Mouse (Mus musculus) intestine, embryonic 14.5 days (tissue): ENCODE measurements at regions not wholly inside any gene's neighbourhood (a gene's known extent, or its start where the extent isn't known, plus 50 kb on each side); places are given as distances from the start of the nearest gene placed in this dataset.

Experiments
- ATAC-seq: fragments of 200-750 bp; cut with Nextera tagmentation; replicated peaks from 2 replicates; pipeline ENCODE4 v1.8.0; 2017; ENCODE audit warnings: low read depth, moderate number of reproducible peaks, moderate TSS enrichment, moderate library complexity; ENCODE audit not compliant: low FRiP score, low TSS enrichment
- DNase-seq: peaks from one replicate; pipeline ENCODE4 v3.0.0-alpha.2; 2018; ENCODE audit warnings: low spot score
- H3K27ac ChIP-seq: fragments of 300-500 bp; sonication (generic); 2 replicates; pipeline ENCODE4 v1.5.1; 2014; ENCODE audit warnings: low read depth, mild to moderate bottlenecking, control low read depth
- H3K27me3 ChIP-seq: fragments of 300-500 bp; sonication (generic); replicated peaks from 2 replicates; pipeline ENCODE4 v1.6.1; 2014; ENCODE audit warnings: low read length, control low read depth; ENCODE audit not compliant: control insufficient read depth, insufficient read depth
- H3K36me3 ChIP-seq: fragments of 300-500 bp; sonication (generic); 2 replicates; pipeline ENCODE4 v1.6.1; 2014; ENCODE audit warnings: low read length, control low read depth; ENCODE audit not compliant: control insufficient read depth, insufficient read depth
- H3K4me1 ChIP-seq: fragments of 300-500 bp; sonication (generic); replicated peaks from 2 replicates; pipeline ENCODE4 v1.6.1; 2014; ENCODE audit warnings: low read length, control low read depth, mixed read lengths; ENCODE audit not compliant: control insufficient read depth, insufficient read depth
- H3K4me2 ChIP-seq: fragments of 300-500 bp; sonication (generic); 2 replicates; pipeline ENCODE4 v1.6.1; 2014; ENCODE audit warnings: low read length
- H3K4me3 ChIP-seq: fragments of 300-500 bp; sonication (generic); 2 replicates; pipeline ENCODE4 v1.5.1; 2014; ENCODE audit warnings: low read depth, low read length, control low read depth, mixed read lengths
- H3K9ac ChIP-seq: fragments of 300-500 bp; sonication (generic); 2 replicates; pipeline ENCODE4 v1.6.1; 2014; ENCODE audit warnings: mild to moderate bottlenecking, low read length
- H3K9me3 ChIP-seq: fragments of 300-500 bp; sonication (generic); 2 replicates; pipeline ENCODE4 v1.6.1; 2016; ENCODE audit warnings: low read length, control low read depth; ENCODE audit not compliant: control insufficient read depth
- WGBS: fragments of 180-500 bp; shearing (Covaris S2); extraction: QIAGEN DNeasy Blood & Tissue Kit; methylation state at CpG from one replicate; pipeline ENCODE4 v1.1.7; 2014; 5-methylcytosine and 5-hydroxymethylcytosine counted together

DNA sequence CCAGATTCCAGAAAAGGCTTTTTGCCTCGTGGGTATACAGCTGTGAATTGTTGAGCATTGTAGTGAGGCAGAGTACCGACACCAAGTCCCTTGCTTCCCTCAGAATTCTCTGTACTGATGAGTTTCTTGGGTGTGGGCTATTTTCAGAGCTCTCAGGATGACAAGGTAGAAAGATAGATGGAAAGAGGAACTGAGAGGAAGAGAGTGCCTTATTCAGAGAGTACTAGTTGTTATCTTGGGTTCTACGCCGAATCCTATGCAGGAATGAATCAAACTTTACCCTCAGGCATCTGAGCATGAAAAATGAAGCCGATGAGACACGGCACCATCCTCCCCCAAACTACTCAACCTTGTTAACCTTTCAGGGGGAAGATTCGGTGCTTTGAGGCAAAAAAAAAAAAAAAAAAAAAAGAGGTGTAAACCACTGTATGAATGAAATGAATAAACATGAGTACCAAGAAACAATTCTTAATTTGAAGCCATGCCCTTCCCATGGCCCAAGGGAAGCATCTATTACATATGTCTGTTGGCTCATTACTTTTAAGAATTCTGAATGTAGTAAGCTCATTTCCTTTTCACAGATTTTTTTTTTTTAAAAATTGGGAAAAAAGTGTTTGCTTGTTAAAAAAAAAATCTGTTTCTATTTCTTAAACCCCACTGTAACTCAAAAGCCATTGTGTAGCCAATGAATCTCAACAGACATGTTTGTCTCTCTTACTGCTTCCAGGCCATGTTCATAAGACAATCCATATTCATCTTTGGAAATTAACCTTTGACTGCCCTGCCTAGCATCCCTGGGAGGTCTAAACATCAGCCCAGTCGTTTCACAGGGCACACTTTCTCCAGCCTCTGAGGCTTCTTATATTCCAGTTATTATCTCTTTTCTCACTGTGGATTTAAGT lies 1435.8 kb upstream of the A1bg start:
- 70% methylated on average over 8 of the region's 8 CpGs for WGBS
- Histone ChIP-seq H3K27me3 (no peaks in the 10 kb centered on the region), H3K4me2 (no peak overlapping the region), H3K36me3 (no peaks in the 10 kb centered on the region), H3K9me3 (no peaks in the 10 kb centered on the region), H3K4me3 (no peak overlapping the region), H3K27ac (no peak overlapping the region), H3K4me1 (no peaks in the 10 kb centered on the region), H3K9ac (no peak overlapping the region)
- no peak for ATAC-seq
- DNase-seq: no peak

DNA sequence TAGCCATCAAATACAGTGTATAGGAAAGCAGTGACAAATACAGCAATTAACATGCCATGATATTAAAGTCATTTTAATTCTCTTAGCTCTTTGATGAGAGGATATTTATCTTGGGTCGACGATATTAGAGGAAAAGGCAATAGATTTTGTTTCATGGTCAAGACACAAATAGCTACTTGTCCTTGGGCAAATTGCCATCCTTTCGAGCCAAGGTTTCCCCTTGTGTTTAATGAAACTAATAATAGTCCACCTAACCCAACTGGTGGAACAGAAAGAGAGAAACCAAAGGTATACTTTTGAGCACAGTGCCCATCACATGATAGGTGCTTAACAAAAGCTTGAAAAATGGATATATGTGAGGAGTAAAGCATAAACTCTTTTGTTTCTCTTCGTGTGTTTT lies 1431.0 kb upstream of the A1bg start:
- 83% methylated on average over 4 of the region's 4 CpGs for WGBS
- H3K9me3 ChIP-seq: no peaks in the 10 kb centered on the region
- no peak for DNase-seq
- no peak overlapping the region for H3K27ac ChIP-seq
- no peaks in the 10 kb centered on the region for H3K36me3 ChIP-seq
- no peak overlapping the region for H3K4me3 ChIP-seq
- no peaks in the 10 kb centered on the region for H3K4me1 ChIP-seq
- H3K27me3 ChIP-seq: no peaks in the 10 kb centered on the region
- no peak overlapping the region for H3K9ac ChIP-seq
- ATAC-seq: no peak
- H3K4me2 ChIP-seq: no peak overlapping the region

GRCm38 (mm10) chr15:62350862-62351757 lies 1428.3 kb upstream of the A1bg start:
- Histone ChIP-seq H3K9ac (no peak overlapping the region), H3K27me3 (no peaks in the 10 kb centered on the region), H3K4me1 (no peaks in the 10 kb centered on the region), H3K4me2 (no peak overlapping the region), H3K9me3 (no peaks in the 10 kb centered on the region), H3K27ac (no peak overlapping the region), H3K36me3 (no peaks in the 10 kb centered on the region), H3K4me3 (no peak overlapping the region)
- WGBS: 89% methylated on average over 6 of the region's 6 CpGs
- DNase-seq (no peak), ATAC-seq (no peak)

DNA sequence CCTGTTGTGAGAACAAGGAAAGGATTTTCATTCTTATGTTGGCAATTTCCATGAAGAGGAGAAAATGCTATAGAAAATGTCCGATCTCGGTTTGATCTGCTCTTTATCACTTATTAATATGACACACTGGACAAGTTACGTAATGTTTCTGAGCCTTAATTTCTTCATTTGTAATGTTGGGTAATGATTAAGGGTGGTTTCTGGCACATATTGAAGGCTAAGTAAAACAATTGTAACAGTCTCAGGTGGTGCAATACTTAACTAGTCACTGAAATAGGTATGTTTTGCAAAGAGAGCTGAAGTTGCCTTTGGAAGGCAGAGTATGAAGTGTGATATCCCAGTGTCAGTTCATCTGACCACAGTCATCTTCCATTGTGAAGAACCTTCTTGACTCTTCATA lies 1427.2 kb upstream of the A1bg start:
- Histone ChIP-seq H3K4me3 (no peak overlapping the region), H3K4me2 (no peak overlapping the region), H3K27me3 (no peaks in the 10 kb centered on the region), H3K4me1 (no peaks in the 10 kb centered on the region), H3K27ac (no peak overlapping the region), H3K9me3 (no peaks in the 10 kb centered on the region), H3K9ac (no peak overlapping the region), H3K36me3 (no peaks in the 10 kb centered on the region)
- WGBS: 93% methylated on average over 3 of the region's 3 CpGs
- ATAC-seq (no peak), DNase-seq (no peak)

- H3K36me3 ChIP-seq: no peaks in the 10 kb centered on the region
- no peak for DNase-seq
- no peak overlapping the region for H3K4me2 ChIP-seq
- H3K4me3 ChIP-seq: no peak overlapping the region
- no peaks in the 10 kb centered on the region for H3K27me3 ChIP-seq
- no peak overlapping the region for H3K27ac ChIP-seq
- no peaks in the 10 kb centered on the region for H3K9me3 ChIP-seq
- ATAC-seq: no peak
- no peak overlapping the region for H3K9ac ChIP-seq
- 86% methylated on average over 2 of the region's 2 CpGs for WGBS
- no peaks in the 10 kb centered on the region for H3K4me1 ChIP-seq
Observed at GRCm38 (mm10) chr15:62348956-62349355, 1426.1 kb upstream of the A1bg start.

DNA sequence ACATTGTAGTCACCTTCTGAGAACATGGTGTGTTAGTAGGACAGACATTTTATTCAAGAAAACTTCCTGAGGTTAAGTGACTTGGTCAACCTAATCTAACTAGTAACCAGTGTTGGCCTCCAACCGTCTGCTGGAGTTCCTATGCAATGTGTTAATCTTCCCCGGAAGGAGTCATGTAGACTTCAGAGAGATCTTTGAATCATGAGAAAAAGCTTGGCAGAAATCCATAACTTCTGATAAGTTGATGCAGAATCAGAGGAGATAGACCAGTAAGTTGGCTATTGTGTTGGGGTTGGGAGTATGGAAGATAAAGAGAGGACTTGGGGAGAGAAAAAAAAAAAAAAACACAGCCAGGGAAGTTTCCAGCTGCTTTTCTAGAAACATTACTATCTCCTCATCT lies 1424.9 kb upstream of the A1bg start:
- no peak overlapping the region for H3K4me3 ChIP-seq
- DNase-seq (no peak), ATAC-seq (no peak)
- H3K27ac ChIP-seq: no peak overlapping the region
- H3K9me3 ChIP-seq: no peaks in the 10 kb centered on the region
- H3K27me3 ChIP-seq: no peaks in the 10 kb centered on the region
- H3K4me2 ChIP-seq: no peak overlapping the region
- no peak overlapping the region for H3K9ac ChIP-seq
- no peaks in the 10 kb centered on the region for H3K36me3 ChIP-seq
- WGBS: 92% methylated on average over 2 of the region's 2 CpGs
- no peaks in the 10 kb centered on the region for H3K4me1 ChIP-seq

DNA sequence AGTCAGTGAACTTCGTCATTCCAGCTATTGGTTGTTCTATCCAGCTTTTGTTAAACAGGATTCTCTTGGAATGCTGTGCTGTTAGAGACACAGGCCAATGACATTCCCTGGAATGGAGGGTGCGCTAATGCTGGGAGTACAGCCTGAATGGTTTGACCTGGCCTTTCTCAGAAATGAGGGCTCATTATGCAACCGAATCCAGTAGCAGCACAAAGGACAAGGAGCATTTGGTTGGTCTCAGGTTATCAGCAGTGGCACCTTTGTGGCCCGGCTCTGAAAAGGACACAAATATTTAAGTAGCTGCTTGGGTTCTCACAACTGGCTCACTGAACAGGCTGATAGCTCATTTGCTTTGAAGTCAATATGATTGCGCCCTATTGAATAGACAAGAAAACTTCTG lies 1423.1 kb upstream of the A1bg start:
- no peak overlapping the region for H3K4me3 ChIP-seq
- WGBS: 82% methylated on average over 5 of the region's 5 CpGs
- no peaks in the 10 kb centered on the region for H3K36me3 ChIP-seq
- no peak overlapping the region for H3K9ac ChIP-seq
- no peaks in the 10 kb centered on the region for H3K27me3 ChIP-seq
- no peak for ATAC-seq
- H3K4me1 ChIP-seq: no peaks in the 10 kb centered on the region
- DNase-seq: no peak
- no peak overlapping the region for H3K27ac ChIP-seq
- no peak overlapping the region for H3K4me2 ChIP-seq
- no peaks in the 10 kb centered on the region for H3K9me3 ChIP-seq

- Histone ChIP-seq H3K36me3 (no peaks in the 10 kb centered on the region), H3K9ac (no peak overlapping the region), H3K27me3 (no peaks in the 10 kb centered on the region), H3K4me1 (no peaks in the 10 kb centered on the region), H3K4me2 (no peak overlapping the region), H3K27ac (no peak overlapping the region), H3K9me3 (no peaks in the 10 kb centered on the region), H3K4me3 (no peak overlapping the region)
- no peak for ATAC-seq
- 80% methylated on average over 6 of the region's 6 CpGs for WGBS
- no peak for DNase-seq
Observed at GRCm38 (mm10) chr15:62336454-62337284, 1413.9 kb upstream of the A1bg start.
